Mouse (Mus musculus) lung, postnatal 10 days (tissue): ENCODE data around the gene St5.

Experiments used
- DNase-seq: peaks from one replicate; pipeline ENCODE4 v3.0.0; 2021

Gene St5

DNA sequence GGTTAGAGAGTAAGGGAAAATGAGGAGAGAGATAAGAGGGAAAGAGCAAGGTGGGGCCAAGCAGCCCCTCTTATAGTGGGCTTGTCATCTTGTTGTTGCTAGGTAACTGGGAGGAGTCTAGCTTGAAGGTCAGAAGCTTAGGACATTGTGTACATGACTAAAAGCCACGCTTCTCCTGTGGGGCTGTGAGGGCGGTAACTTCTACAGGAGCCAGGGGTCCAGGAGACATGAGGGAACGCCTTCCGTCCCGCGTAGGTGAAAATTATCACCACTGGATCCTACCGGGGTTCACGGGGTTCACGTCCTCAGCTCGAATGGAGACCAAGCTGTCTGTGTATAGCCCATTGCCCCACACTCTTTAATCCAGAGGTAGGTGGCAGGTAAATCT lies 8.1 kb downstream of the St5 start:
- DNase-seq: no peak

- DNase-seq: no peak
These were observed 8.6 kb downstream of the St5 start for GRCm38 (mm10) chr7:109694576-109695338.

- peak; percentile 86 for DNase-seq
These were observed 12.4 kb downstream of the St5 start for GRCm38 (mm10) chr7:109690961-109691360.

GRCm38 (mm10) chr7:109690101-109690500 lies 13.3 kb downstream of the St5 start:
- DNase-seq: no peak

- no peak for DNase-seq
These were observed 16.7 kb downstream of the St5 start for GRCm38 (mm10) chr7:109686585-109687128.

DNA sequence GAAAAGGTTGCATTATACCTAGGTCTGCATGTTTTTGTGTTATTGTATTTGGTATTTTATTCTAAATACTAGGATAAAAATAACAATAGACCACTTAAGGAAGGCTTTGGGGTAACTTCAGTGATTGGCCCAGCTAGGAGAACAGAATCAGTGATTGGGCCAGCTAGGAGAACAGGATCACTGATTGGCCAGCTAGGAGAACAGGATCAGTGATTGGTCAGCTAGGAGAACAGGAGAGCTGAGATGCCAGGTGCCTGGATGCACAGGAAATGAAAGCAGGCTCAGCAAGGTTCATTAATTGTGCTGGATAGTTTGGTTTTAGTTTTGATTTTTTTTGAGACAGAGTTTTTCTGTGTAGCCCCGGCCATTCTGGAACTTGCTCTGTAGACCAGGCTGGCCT lies 22.5 kb downstream of the St5 start:
- DNase-seq: no peak

DNA sequence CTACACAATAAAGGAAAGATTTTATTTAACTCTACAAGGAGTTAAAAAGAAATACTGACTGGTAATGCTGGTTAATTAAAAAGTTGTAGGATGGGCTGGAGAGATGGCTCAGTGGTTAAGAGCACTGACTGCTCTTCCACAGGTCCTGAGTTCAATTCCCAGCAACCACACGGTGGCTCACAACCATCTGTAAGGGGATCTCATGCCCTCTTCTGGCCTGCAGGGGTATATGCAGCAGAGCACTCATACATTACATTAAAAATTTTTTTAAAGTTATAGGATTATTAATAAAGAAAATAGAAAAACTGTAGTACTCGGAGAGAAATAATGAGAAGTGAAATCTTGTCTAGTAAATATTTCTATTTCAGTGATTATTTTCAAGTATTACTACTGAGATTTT lies 23.1 kb downstream of the St5 start:
- no peak for DNase-seq

GRCm38 (mm10) chr7:109674944-109675628 lies 28.3 kb downstream of the St5 start:
- peak; percentile 28 for DNase-seq

GRCm38 (mm10) chr7:109671581-109672471 lies 31.6 kb downstream of the St5 start:
- DNase-seq: peak; percentile 93

- DNase-seq: no peak
These were observed 33.8 kb downstream of the St5 start for GRCm38 (mm10) chr7:109669426-109670170.

DNA sequence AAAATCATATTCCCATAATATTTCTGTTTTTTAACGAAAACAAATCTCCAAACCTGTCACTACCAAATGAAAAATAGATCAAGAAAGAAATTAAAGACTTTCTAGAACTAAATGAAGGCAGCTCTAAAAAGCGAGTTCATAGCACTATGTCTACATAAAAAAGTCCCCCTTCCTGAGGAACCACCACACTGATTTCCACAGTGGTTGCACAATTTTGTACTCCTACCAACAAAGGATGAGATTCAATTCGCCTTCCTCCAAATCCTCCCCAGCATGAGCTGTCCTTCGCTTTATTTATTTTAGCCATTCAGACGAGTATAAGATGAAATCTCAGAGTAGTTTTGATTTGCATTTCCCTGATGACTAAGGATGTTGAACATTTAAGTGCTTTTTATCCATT lies 36.7 kb downstream of the St5 start:
- no peak for DNase-seq

DNA sequence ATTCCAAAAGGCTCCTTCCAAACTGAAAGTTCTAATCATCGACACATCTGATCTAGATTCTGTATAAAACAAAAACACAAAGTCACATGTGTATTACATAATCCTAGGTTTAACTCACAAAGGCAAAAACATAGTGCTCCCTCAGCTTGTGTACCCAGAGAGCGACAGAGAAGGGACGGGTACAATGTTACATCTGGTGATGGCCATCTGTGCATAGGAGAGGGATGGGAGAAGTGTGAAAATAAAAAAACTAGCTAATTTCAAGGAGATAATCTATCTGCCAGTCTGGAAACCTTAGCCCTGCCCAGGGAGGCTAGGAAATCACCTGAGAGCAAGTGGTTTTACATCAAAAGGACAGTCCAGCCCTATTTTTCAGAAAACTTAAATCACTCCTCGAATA lies 40.8 kb downstream of the St5 start:
- no peak for DNase-seq

DNA sequence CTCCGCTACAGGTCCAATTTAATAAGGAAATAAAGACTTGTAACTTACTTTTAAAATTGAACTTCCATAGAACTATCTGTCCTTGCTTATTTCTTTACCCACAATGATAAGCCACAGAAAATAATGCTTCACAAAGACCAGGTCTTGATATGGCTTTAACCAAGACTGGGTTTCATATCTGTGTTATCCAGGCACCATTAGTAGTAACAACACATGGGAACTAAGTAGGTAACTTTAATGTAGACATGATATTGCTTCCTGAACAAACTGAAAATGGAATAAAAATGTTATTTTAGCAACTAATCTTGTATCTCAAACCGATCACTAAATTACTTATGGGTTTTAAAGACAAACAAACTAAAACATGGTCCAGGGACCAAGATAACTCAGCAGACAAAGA lies 44.1 kb downstream of the St5 start:
- DNase-seq: no peak

DNA sequence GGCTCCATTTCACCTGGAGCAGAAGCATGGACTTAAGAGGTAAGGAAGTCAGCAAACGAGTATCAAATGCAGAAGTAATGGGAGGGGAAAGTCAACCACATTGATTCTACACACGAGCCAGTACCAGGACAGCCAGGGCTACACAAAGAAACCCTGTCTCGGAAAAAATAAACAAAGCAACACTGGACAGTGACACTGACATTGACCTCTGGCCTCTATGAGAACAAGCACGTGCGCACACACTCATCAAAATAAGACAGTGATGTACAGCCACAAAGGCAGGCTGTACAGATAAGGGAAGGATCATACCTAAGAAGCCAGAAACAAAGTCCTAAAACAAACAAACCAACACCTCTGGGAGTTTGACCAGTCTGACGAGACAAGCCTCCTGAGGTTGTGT lies 45.5 kb downstream of the St5 start:
- DNase-seq: no peak

DNA sequence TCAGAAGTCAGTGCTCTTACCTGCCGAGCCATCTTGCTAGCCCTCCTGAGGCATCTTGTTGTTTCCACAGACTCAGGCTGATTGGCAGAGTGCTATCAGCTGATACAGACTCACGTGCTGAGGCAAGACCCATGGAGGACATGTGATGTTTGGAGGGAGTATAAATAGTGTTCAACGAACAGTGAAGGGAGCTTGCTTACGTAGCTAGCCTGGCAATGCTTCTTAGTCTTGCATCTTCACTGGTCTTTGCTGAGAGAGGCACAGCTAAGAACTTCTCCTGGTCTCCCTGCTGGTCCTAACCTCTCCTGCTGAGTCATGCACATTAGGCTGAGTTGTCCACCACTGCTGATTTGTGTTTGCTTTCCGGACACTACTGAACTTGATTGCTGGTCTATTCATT lies 48.5 kb downstream of the St5 start:
- no peak for DNase-seq

GRCm38 (mm10) chr7:109648812-109649594 lies 54.4 kb downstream of the St5 start:
- peak; percentile 26 for DNase-seq

DNA sequence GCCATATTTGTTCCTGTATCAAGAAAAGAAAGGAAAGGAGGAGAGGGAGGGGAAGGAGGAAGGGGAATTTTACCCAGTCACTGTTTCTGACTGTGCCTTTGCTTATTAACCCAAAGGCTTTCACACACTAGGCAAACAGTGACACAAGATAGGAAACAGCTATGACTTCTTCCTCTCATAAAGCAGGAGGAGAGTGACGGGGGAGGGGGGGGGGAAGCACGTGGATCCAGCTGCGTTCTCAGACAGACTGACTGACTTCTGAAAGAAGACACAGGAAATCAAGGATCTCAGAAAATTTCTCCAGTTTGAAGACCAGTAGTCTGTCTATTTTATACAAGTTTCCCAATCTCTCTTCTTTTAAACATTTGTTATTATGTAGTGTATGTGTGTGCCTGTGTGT lies 56.8 kb downstream of the St5 start:
- no peak for DNase-seq

DNA sequence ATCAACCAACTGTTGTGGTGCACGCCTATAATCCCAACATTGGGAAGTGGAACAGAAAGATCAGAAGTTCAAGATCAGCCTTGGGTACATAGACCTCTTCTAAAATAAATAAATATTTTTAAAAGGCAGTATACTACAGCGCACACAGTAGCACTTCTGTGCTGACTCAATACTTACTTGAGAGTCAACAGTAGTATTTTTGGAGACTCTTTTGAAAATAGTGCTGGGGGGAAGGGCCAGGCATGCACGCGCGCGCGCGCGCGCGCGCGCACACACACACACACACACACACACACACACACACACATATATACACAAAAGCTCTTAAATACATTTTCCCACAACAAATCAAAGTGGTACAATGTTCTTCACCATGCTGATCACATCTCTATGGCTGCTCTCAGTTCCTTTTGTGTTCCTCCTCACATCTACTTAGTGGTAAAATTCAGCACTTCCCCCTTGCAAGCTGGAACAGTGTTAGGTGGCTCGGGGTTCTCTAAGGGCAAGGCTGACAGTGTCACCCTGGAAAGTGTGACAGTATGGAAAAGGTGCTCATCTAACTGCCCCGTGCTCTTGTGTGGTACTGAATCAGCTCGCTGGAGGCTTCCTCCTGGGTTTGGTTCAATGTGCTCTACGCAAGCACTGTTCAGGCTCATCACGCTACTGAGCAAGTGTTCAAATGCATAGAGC lies 60.0 kb downstream of the St5 start:
- DNase-seq: no peak

DNA sequence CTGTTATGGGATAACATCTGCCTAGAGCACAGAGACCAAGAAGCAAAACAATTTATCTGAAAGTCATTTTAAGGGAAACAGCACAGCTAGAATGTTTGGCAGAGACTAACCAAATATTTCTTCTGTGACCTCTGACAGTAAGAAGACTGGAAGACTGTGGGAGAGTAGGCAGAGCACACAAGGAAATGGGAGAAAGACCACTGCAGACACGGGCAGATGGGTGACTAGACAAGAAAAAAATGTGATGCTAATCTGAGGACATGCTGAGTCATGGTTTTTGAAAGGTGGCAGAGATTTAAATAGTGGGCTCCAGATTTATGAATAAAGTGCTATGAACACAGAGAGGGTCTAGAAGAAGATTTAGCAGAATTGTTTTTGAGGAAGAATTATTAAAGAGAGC lies 61.4 kb downstream of the St5 start:
- DNase-seq: no peak

DNA sequence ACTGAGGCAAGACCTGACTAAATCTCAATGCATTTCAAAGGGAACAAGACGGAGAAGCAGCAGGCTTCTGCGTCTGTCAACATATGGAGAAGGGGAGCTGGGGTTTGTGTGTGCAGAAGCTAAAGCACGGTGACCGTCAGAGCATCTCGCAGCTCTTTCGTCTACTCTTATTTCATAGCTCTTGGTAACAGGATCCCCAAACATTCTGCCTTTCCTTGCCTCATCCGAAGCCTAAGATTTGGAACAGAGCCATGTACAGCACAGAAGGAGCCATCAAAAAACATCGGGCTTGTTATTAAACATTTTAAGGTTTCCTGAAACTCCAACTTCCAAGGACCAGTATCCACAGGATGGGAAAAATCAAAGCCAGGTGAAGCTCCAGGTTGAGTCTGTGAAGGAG lies 62.3 kb downstream of the St5 start:
- no peak for DNase-seq

DNA sequence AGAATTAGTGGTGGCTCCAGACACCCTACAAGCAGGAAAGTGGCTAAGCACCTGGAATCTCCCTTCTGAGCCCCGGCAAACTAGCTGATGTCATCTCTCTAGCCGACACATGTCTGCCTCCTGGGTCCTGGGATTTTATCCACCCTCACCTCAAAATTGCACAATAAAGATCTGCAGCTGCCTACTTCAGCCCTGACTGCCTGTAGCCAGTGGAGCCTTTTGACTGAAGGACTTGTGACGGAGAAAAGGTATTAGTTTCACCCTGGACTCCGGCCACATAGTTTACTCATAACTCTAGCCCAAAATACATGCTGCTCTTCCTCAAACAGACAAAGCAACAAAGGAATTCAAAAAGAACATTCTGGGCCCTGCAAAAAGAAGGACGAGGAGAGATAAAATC lies 66.0 kb downstream of the St5 start:
- DNase-seq: peak; percentile 16
